Mouse (Mus musculus) right cerebral cortex, adult 18-20 months (tissue): Measurements from ENCODE around the gene Pitpnc1.

Source experiments
- DNase-seq: peaks from one replicate; pipeline ENCODE4 v3.0.0; 2022; ENCODE audit warnings: mixed read lengths

Pitpnc1 gene

DNA sequence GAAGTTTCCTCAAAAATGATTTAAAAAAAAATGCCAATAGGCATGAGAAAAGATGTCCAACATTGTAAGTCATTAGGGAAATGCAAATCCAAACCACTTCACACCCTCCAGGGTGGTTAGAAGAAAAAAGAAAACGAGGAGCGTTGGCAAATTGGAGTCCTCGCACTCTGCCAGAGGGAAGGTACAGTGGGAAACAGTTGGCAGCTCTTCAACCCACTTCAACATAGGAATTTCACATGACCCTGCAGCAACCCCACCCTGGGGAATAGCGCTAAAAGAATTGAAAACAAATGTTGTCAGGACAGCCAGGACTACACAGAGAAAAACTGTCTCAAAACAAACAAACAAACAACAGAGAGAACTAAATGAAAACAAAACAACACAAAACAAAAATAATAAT, 32.8 kb downstream of the Pitpnc1 start:
- no peak for DNase-seq

DNA sequence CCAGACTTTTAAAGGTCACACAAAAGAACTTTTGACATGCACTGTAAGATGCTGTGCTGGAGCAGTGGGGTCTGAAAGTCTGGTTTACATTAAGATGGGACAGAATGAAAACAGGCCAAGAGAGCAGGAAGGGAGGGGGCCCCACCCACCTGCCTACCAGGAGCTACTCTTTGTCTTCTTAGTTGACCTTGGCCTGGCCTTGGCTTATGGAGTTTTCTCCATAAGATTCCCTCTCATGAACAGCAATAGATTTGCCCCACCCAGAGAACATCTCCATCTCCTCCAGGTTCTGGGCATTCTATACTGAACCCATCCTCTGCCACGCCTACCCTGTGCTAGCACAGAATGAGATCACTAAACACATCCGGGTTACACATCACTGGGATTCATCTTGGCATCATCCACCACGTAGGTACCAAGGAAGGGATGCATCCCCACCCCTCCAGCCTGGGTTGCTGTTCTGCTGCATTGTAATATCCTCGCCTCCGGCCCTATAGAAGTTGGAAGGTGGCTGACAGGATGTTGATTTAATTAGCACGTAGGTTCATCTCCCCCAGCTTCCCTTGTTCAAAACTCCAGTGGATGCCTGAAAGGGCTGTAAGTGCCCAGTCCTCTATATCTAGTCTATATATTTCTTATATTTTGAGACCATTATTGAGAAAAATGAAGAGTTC, 34.6 kb downstream of the Pitpnc1 start:
- DNase-seq: no peak

DNA sequence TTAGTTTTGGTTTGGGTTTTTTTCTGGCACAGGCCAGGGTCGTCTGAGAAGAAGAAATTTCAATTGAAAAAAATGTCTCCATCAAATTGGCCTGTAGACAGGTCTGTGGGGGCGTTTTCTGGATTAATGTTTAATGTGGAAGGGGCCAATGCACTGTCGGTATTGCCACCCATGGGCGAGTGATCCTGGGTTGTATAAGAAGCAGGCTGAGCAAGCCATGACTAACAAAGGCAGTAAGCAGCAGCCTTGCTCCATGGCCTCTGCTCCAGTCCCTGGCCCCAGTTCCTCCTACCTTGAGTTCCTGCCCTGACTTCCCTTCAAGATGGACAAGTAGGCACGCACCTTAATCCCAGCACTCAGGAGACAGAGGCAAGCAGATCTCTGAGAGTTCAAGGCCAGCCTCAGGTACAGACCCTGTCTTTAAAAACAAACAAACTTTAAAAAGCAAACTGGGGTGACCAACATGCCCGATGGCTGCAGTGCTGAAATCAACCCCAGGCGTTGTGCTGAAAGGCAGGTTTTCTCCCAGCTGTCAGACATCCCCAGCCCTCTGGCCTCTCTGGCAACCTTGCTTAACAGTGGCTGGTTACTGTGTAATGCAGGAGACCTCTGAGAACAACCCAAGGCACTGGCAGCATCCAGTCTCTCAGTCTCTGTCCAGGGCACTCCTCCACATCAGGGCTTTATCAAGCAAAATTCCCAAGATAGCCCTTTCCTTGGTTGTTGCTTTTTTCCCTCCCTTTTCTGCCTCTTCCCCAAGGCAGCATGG, 39.1 kb downstream of the Pitpnc1 start:
- DNase-seq: no peak

DNA sequence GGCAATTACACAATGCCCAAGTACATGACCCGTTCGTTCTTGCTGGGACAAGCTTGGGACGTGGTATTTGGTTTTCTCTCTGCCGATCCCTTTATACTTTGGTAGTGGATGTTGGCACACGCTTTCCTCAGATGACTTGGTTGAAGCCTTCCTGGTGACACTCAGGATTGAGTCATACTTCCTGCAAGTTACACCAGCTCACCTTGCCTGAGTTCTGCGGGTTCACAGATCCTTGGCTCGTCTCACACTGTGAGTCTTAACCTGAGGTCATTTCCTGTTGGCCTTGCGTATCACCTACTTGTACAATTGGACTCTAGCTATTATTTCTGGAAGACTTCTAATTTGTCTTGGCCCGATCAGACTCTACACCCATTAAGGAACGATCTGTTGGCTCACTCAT, 42.5 kb downstream of the Pitpnc1 start:
- no peak for DNase-seq

DNA sequence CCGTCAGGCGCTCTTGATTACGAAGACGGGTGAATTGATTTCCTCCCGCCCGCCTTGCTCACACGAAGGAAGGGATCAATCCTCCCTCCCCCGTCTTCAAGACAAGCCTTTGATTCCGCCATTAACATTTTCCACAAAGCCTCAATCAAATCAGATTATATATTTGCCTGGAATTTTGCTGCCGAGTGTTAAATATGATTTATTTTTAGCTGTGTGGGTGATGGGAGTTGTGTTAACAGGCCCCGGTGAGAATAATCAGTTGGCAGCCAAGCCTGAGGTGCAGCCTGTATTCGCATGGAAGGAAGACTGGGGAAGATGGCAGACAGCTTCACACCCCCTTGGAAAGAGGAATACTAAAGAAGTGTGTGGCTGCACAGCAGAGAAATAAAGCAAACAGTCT, 46.3 kb downstream of the Pitpnc1 start:
- DNase-seq: peak; percentile 21

DNA sequence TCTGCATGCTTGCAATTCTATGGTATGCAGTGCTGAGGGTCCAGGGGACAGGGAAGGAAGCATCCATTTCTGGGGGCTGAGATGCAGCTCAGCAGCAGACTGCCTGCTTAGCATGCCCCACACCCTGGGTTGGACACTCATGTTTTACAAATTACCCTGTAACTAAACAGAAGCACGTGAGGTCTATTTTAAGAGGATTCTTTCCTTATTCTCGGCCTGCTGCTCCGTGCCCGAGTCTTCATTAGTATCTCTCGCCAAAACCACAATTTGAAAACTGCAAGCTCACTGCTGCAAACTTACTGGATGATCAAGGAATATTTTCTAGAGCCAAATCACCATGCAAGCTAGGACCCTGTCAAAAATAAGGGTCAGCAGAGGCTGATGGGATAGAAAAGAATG, 48.1 kb downstream of the Pitpnc1 start:
- no peak for DNase-seq

DNA sequence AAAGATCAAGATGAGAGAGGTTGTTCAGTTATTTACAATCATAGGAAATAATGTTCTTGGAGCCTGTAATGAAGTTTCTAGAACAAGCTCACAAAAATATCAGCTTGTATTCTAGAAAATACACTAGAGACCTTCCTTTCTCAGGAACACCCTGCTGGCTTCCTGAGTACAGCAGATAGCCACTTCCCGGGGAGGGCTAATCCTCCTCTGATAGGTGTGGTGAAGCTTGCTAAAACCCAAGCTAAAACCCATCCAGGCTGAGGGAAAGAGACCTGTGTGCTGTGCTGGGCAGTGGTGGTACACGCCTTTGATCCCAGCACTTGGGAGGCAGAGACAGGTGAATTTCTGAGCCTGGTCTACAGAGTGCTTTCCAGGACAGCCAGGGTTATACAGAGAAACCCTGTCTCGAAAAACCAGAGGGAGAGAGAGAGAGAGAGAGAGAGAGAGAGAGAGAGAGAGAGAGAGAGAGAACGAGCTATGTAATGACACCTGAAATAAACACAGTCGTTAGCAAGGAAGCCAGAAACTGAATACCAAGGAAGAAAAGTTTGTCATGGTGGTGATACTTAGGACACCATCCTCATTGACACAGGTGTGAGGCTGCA, 48.6 kb downstream of the Pitpnc1 start:
- no peak for DNase-seq

DNA sequence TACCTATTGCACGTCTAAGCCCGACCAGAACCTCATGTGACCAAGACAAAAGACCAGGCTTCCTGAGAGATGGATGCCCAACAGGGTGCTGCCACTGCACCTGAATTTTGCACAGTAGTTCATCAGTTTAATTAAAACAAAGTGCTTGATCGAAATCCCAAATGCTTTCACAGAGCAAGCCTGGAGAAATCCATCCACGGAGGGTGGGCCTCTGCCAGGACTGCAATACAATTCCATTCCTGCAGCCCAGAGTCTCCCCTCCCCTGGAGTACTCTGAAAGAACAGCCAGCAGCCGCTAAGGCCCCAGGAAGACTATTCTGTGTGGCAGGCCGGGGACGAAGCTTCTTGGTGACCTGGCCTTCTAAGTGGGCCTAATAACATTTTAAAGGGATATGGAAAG, 50.6 kb downstream of the Pitpnc1 start:
- DNase-seq: no peak

DNA sequence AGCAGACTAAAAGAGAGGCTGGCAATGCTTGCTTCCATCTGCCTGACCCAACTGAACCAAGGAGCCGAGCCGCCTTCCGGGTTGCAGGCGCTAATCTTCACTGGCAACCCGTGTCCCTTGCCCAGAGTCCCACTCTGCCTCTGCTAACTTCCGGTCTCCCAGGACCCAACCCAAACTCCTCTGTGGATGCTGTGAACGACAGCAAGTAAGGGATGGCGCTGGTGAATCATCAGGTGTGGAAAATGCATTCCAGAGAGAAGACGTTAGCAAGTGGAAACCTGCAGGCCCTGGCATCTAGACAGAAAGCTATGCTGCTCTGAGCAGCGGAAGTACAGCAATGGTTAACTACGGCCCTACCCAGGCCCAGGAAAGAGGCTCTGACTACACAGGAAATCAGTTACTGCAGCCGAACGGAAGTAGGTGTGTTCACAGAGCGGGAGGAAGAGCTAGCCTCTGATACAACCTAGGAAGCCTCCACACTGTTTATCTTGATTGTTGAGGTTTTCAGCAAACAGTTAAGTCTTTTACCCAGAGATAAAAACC, 53.4 kb downstream of the Pitpnc1 start:
- DNase-seq: no peak

DNA sequence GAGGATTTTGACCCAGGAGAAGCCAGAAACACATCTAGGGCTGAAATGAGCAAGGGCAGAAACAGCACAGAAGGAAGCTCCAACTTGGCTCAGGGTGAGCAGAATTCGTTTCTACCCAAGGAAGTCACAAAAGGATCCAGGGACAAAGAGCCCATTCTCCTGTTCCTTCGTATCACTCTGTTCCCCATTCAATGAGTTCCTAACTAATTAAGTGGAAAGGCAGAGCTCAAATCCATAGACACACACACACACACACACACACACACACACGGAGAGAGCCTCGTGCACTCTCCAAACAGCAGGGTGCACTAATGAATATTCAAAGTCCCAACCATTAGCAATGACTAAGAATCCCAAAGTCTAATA, 54.0 kb downstream of the Pitpnc1 start:
- no peak for DNase-seq

DNA sequence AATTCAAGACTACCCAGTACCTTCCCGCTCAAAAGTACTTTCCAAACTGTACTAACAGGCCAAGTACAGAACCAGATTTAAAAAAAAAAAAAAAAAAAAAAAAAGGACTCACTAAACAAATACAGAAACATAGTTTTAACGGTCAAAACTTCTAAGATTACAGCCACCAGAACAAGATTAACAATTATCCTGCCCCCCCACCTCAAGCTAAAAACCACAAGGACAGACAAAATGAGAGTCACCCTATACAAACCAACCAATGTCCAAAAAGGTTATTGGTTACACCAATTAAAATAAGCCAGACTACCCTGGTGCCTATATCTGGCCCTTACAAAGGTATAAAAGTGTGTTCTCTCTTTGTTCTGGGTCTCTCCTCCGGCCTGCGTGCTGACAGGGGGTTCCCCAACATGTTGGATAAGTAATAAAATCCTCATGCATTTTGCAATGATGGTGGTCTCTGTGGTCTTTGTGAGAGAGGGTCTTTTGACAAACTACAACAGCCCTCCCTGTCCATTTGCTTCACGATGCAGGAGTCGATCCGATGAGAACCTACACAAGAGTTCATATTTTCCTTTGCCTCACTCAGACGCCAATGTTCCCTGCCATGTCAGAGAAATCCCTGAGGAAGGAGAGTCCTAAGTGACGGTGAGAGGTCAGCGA, 54.5 kb downstream of the Pitpnc1 start:
- no peak for DNase-seq

DNA sequence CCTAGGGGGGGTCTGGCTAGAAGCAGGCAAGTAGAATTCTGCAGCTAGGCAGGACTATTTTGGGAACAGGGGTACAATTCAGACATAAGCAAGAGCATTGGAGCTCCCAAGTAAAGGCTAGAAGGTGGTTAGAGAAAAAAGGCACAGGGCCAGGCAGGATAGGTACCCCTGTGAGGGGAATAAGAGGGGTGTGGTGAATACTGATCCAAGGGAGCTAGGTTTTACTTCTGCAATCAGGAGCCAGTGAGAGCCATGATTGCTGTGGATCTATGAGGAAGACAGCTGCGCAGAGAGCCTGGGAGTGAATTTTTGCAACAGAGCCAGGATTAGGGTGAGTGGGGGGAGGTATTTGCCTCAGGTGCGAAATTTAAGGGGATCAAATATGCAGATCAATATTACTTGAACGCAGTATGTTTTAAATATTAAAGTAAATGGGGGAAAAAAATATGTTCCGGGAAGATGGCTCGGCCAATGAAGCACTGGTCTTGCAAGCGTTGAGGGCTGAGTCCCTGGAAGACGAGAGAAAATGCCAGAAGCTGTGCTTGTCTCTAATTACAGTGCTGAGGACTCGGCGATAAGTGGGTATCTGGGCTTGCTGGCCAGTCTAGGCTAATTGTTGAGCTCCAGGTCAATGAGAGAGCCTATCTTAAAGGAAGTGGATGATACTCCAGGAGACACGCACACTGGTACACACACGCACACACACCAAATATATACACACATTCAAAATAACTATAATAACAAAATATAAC, 55.3 kb downstream of the Pitpnc1 start:
- DNase-seq: no peak

DNA sequence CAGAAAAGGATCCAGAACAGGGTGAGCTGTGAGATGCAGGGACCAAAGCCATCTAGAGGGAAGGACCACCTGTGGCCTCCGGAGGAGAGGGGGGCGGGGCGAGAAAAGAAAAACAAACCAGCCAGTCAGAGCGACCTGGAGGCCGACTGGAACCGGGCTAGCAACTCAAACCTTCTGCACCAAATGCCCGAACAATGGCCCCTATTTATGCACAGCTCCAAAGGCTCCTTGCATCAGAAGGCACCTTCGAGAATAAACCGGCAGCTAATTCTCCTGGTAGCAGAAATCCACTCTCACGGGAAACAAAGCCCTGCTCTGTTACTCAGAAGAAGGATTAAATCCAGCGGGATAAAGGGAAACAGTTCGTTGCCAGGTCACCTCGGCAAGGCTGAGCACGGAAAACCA, 57.2 kb downstream of the Pitpnc1 start:
- DNase-seq: peak; percentile 34

DNA sequence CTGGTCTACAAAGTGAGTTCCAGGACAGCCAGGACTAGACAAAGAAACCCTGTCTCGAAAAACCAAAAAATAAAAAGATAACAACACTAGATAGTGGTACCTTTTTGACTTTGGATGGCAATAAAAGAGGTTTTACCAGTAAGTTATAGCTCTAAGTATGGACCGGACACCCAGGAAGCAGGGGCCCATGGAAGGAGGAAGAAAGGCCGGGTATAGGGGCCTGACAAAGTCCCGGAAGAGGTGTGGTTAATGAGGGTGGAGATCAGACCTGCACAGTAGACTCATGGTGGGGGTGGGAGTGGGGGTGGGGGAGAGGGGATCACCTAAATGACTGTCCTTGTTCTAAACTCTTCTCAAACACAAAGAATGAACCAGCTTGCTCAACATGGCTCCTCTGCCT, 58.4 kb downstream of the Pitpnc1 start:
- DNase-seq: no peak

DNA sequence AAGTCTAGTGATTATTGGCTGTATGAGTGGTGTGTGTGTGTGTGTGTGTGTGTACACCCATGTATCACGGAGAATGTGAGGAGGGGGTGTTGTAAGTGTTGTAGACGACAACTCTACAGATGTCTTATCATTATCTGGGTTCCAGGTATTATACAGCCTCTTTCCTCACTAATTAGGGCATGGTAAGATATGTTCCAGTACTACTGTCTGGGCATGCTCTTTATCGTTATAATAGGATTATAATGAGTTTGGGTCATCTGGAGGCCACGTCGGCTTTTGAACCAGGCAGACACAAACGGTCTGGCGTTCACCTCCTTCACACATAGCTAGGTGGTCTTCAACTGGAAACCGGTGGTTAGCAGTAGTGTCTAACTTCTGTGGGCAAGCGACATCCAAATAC, 58.9 kb downstream of the Pitpnc1 start:
- DNase-seq: no peak

DNA sequence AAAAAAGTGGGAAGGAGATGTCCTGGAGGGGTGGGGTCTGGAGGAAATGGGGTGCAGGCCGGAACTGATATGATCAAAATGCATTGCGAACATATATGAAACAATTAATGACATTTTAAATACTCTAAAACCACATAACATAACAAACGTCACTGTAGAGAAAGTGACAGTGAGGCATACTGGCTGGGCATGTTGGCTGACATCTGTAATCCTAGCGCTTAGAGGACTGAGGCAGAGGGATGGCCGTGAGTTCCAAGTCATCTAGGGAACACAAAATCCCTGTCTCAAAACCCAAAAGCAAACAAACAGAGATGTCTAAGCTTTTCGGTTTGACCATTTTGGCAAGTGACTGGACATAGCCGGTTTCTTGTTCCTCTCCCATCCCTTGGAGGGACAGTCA, 59.7 kb downstream of the Pitpnc1 start:
- no peak for DNase-seq

DNA sequence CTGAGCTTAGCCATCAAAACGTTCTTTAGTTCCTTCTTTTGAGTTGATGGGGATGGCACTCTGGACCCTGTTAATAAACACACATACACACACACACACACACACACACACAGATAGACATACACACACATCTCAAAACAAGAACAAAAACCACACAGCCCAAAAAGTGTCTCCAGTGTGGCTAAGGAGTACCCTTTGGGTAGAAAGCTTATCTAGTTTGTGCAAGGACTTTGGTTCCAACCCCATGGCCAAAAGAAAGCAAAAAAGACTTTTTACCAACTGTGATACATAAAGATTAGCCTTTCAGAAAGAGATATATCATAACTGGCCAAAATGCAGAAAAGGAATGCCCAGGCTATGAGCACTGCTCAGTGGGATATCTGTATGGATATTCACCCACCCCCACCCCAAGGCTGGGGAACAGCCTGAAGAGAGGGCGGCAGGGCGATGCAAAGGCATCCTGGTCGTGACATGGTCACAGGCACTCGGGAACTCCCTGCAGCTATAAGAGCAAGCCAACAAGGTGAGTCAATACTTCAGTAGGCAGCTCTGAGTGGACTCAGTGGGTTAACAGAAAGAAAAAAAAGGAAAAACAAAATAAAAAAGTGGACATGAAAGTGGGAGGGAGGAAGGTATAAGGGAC, 60.3 kb downstream of the Pitpnc1 start:
- no peak for DNase-seq

DNA sequence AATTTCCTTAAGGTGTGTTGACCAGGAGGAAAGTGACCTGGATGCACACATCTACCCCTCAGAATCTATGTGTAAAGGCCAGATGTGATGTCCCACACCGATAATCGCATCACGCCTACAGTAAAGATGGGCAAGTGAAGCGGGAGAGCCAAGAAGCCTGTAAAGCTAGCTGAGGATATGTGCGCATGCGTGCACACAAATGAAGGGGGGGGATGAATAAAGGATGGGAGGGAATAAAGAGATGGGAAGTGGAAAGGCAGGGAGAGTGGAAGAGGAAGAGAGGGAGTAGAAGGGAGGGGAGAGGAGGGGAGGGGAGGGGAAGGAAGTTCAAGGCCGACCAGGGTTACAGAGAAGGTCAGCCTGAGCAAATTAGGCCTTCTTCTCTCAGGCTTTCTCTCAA, 61.6 kb downstream of the Pitpnc1 start:
- no peak for DNase-seq

DNA sequence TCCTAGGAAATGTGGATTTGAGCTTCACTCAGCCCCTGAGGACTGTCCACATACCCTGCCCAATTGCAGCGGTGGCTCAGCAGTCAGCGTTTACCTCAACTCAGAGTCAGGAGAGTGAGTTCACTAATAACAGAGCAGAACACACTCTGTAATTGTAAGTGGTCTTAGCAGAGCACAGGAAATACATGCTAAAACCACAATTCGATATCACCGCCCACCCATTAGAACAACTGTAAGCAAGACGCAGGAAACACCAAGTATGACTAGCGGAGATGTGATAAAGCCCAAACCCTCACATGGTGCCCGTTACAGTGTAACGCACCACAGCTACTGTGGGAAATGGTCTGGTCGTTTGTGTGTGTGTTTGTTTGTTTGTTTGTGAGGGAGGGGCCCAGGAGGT, 62.8 kb downstream of the Pitpnc1 start:
- no peak for DNase-seq

DNA sequence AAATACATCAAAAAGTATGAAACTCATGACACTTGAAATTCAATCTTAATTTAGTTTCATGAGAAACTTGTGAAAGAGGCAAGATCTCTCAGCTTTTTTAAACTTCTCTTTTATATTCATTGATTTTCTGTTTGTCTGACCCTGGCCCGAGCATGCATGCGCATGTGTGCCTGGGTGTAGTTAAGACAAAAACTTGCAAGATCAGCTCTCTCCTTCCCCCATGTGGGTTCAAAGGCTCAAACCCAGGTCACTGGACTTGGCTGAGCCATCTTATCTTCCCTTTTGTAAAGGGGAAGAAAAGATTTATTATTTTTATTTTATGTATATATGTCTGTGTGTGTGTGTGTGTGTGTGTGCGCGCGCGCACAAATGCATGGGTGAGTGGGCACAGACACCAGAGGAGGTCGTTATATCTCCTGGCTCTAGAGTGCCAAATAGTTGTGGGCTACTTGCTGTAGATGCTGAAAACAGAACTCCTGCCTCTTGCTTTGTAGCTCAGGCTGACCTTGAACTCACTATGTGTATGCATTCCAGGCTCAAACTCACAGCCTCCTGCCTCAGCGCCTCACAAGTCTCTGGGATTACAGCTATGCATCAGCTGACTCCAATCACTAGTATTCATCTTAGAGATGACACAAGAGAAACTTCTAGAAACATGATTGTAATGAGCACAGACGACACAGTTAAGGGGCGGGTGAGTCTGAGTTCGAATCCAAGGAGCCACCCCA, 64.7 kb downstream of the Pitpnc1 start:
- DNase-seq: no peak

DNA sequence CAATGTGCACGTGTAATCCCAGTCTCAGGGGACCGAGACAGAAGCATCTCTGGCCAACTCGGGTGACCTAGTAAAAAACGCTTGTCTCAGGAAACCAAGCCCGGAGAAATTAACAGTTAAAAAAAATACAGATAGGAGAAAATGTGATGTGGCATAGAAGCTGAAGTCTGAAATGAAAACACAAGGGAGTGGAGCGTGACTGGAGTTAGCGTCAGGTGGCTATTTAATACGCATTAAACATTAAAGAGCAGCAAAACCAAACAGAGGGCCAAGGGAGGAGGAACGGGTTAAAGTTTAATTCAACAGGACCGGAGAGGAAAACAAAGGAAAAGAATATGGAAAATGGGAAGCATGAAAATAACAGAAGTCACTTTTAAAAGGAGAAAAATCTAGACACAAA, 67.2 kb downstream of the Pitpnc1 start:
- DNase-seq: no peak
